Mouse (Mus musculus) ovary, postnatal 14 days (tissue): ENCODE results near the gene Diras1.

ENCODE experiments used
- DNase-seq: peaks from one replicate; pipeline ENCODE4 v3.0.0; 2022; ENCODE audit warnings: low spot score

The Diras1 gene

GRCm38 (mm10) chr10:81028219-81028618 lies 2.8 kb upstream of the Diras1 start:
- DNase-seq: no peak

GRCm38 (mm10) chr10:81027331-81027730 lies 1.9 kb upstream of the Diras1 start:
- no peak for DNase-seq

GRCm38 (mm10) chr10:81026857-81027256 lies 1.4 kb upstream of the Diras1 start:
- no peak for DNase-seq

DNA sequence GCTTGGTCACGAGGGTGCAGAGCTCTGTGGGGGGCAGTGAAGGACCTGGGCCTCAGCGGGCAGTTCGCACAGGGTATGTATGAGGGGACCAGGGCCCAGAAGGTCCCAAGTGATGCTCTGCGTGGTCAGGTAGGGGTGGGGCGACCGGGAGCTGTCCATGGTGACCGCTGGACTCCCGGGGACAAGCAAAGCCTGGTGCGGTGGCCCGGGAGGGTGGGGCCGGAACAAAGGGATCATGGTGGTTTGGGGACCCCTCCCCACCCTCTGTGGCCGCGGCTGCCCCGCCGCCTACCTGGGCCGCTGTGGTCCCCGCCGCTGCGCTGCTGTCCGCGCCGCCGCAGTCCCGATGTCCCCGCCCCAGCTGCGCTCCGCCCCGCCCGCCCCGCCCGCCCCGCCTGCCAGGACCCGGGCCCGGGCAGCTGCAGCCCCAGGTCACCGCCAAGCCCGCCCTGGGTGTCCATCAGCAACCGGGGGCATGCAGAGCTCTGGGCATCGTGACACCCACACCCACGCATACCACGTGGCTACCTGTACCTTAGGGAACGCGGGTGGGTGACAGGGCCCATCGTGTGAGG lies 328 bp downstream of the Diras1 start:
- no peak for DNase-seq

- no peak for DNase-seq
Observed at GRCm38 (mm10) chr10:81024346-81024937, 1.0 kb downstream of the Diras1 start.

GRCm38 (mm10) chr10:81022744-81023143 lies 2.7 kb downstream of the Diras1 start:
- no peak for DNase-seq

DNA sequence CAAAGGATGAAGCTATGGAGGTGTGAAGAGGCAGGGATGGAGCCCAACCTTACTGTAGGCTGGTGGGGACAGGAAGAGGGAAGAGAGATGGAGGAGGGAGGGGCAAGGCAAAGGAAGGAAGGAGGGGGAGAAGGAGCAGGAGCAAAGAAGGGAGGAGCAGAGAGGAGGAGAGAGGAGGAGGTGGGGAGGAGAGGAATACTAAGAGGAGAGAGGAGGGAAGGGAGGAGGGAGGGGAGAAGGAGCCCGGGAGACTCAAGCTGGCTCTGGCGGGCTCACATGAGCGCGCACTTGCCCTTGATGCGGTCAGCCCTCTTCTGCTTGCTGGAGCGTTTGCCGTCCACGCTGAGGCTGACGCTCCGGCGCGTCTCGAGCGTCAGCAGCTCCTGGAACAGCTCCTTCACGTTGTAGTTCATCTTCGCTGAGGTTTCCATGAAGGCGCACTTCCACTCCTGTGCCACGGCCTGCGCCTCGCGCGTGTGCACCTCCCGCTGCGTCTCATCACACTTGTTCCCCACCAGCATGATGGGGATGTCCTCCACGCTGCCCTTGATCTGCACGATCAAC lies 3.8 kb downstream of the Diras1 start:
- DNase-seq: no peak

GRCm38 (mm10) chr10:81020207-81020606 lies 5.3 kb downstream of the Diras1 start:
- DNase-seq: no peak

DNA sequence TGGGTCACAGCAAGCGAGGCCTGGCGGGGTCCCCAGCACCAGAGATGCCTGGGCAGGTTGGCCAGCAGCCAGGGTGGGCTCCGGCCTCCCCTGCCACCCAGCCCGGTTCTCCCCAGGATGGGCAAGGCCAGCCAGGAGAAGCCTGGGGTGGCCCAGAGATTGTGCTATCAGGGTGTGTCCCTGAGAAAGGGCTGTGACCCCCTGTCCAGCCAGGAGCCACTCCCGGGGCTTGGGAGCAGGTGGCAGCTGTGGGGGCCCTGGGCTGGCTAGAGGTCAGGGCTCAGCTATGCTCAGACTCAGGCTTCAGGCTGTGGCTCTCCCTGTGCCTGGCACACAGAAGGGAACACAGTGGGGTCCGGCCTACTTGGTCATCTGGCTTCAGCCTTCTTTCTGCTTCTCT lies 5.8 kb downstream of the Diras1 start:
- no peak for DNase-seq

DNA sequence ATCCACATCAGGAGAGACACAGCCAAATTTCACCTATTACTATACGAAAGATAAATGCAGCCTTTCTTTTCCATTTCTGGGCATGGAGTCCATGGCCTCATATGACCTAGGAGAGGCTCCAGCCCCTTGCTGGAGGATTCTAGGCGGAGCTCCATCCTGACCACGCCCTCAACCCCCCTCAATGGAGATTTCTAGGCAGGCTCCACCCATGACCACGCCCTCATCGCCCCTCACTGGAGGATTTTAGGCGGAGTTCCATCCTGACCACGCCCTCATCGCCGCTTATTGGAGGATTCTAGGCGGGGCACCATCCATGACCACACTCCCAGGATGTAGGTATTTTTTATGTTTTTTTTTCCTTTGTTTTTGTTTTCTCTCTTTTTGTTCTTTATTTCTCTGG lies 7.1 kb downstream of the Diras1 start:
- no peak for DNase-seq

DNA sequence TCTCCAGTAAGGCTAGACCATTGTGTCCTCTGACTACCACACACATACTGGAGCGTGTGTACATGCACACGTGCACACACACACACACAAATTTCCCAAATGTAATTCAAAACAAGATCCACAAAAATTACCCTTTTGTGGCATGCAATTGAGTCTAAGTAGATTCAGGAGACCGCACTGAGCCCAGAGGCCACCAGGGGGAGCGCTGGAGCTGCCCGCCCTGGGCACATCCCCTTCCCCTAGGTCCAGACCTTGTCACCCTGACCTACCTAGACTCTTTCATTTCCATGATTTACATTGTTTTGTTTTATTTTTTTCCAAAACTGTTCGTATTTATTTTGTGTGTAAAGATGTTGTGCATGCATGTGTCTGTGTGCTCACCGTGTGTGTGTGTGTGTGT lies 8.8 kb downstream of the Diras1 start:
- peak; percentile 47 for DNase-seq

DNA sequence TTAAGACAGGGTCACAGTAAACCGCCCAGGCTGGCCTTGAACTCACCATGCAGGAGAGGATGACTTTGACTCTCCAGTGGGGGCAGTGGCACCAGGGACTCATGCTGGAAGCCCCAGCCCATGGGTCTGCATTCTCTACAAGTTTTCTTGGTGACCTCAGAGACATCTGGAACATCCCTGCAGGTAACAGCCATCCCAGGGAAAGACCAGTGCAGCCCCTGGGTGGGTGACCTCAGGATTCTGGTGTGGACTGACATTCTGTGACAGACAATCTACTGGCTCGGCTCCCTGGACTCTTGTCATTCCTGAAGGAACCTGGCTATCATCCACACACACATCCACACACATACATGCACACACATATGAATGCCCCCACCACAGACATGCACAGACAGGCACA lies 9.8 kb downstream of the Diras1 start:
- no peak for DNase-seq

GRCm38 (mm10) chr10:81014393-81015384 lies 10.8 kb downstream of the Diras1 start, which contains the start of gene Gng7:
Gene Gng7 (minus strand): TSS chr10:81014945.
- DNase-seq: peak; percentile 95

- DNase-seq: no peak
Observed at GRCm38 (mm10) chr10:81010851-81011250, 14.6 kb downstream of the Diras1 start.

- DNase-seq: no peak
Observed at GRCm38 (mm10) chr10:81007240-81007639, 18.2 kb downstream of the Diras1 start.

GRCm38 (mm10) chr10:81006005-81006677 lies 19.3 kb downstream of the Diras1 start:
- DNase-seq: no peak

DNA sequence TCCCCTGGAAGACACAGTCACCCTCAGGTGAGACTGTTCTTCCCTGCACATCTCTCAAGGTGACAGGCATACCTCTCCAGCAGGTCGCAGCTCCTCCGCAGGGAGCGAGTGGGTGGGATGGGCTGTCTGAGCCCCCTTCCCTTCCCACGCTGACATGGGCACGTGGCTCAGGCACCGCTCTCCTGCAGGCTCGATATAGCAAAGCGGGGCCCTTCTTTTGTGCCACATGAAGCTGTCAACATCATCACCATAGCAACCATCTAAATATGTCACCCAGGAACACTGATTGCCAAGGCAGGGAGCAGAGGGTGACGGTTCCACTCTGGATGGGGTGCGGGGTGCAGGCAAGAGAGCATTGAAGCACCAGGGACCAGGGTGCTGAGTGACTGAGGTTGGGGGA lies 24.3 kb downstream of the Diras1 start:
- DNase-seq: no peak

- DNase-seq: no peak
Observed at GRCm38 (mm10) chr10:81000197-81001062, 25.0 kb downstream of the Diras1 start.

GRCm38 (mm10) chr10:80999362-81000196 lies 25.9 kb downstream of the Diras1 start:
- peak; percentile 80 for DNase-seq

- DNase-seq: no peak
Observed at GRCm38 (mm10) chr10:80998778-80999177, 26.7 kb downstream of the Diras1 start.
